Comparison of ENCODE assay signal across 8 mouse cellular contexts in the genomic region with DNA sequence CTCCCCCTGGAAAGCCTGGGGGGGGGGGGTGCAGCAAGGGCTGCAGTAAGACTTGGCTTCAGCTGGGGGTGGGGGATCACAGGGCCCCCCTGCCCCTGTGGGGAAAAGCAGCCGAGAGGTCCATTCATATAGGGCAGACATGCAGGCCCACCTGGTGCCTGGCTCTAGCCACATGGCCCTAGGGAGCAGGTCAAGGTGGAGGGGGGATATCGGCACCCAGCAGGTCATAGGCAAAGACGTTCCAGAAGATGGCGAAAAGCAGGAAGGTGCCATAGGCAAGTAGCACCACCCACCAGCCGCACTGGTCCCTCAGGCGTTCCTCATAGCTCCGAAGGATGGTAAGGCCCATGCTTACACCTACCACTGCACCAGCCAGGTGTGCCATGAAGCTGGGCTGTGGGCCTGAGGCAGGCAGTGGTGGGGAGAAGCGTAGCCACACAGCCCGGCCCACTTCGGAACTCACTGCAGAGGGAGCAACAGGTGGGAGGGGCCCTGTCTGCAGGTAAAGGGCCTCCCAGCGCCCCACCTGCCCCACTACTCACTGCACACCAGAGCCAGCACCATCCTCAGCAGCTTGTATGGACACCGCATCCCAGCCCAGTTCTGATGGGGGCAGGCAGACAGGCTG. TPM values are rescaled to one million over a fixed set of nuclear protein-coding genes. Genes with fewer than 3 reads are reported as not detected.
DNase-seq lines count a peak whose midpoint lies in the region; ATAC-seq and TF ChIP-seq lines count a peak whose summit lies in the region.

No protein-coding gene starts in this region.

- H3K27ac ChIP-seq in heart, embryonic 14.5 days (replicated peaks in 1 of 2; ENCODE audit: control insufficient read depth in 1 of 2, insufficient read depth in 1 of 2, low read depth in 2 of 2, low read length in 2 of 2) = peak overlapping the region in 1 of 2 experiments; percentile 99; a peak in 2 of 4 replicates
- H3K27ac ChIP-seq in embryonic fibroblast, embryonic 13.5 days (ENCODE audit: insufficient read depth, low read length) = no peak overlapping the region
- H3K27ac ChIP-seq in kidney, embryonic 16.5 days (ENCODE audit: low read length) = peak overlapping the region; percentile 99
- H3K27ac ChIP-seq in neural tube, embryonic 12.5 days = no peak overlapping the region

- intact Hi-C loops in heart, postnatal 14 days (cut with DNase I) = no loop called here

- TF ChIP-seq CTCF in embryonic fibroblast, embryonic 13.5 days (IDR thresholded peaks at IDR 0.05; ENCODE audit: borderline replicate concordance, insufficient read depth, low read length) = no peak

- no peak for DNase-seq in heart, postnatal 14 days
- DNase-seq in adrenal gland, postnatal 4 days (ENCODE audit: low spot score in 2 of 2) = no peak
- no peak for DNase-seq in c-Kit-positive CD71-positive TER-119-positive erythroid progenitor cells, embryonic 14.5 days (ENCODE audit: low spot score)
- no peak for DNase-seq in right cerebral cortex, adult 18-20 months

- TF ChIP-seq POLR2A in embryonic fibroblast, embryonic 13.5 days (IDR thresholded peaks at IDR 0.05; ENCODE audit: low read depth, low read length) = 0 out of 2 replicates have a peak, but pooled peaks have one; percentile 8

- H3K36me3 ChIP-seq in heart, embryonic 14.5 days (ENCODE audit: control insufficient read depth, insufficient read depth, low read length) = peaks cover 65% of the 10 kb centered on the region
- peaks cover 36% of the 10 kb centered on the region for H3K36me3 ChIP-seq in kidney, embryonic 16.5 days (ENCODE audit: insufficient read depth, low read length)
- peaks cover 43% of the 10 kb centered on the region for H3K36me3 ChIP-seq in neural tube, embryonic 12.5 days

- peaks cover 29 to 58% of the 10 kb centered on the region in 2 experiments; a peak in 3 of 4 replicates for H3K4me1 ChIP-seq in heart, embryonic 14.5 days (ENCODE audit: control insufficient read depth in 2 of 2, insufficient read depth in 2 of 2, low read length in 2 of 2)
- peaks cover 14% of the 10 kb centered on the region for H3K4me1 ChIP-seq in embryonic fibroblast, embryonic 13.5 days (ENCODE audit: control insufficient read depth, insufficient read depth, low read length)
- peaks cover 64% of the 10 kb centered on the region for H3K4me1 ChIP-seq in kidney, embryonic 16.5 days (ENCODE audit: insufficient read depth, low read length)
- peaks cover 78% of the 10 kb centered on the region for H3K4me1 ChIP-seq in neural tube, embryonic 12.5 days

- H3K4me2 ChIP-seq in heart, embryonic 14.5 days (ENCODE audit: low read length) = peak overlapping the region; percentile 91
- peak overlapping the region; percentile 95 for H3K4me2 ChIP-seq in kidney, embryonic 16.5 days (replicated peaks; ENCODE audit: low read depth, low read length)
- peak overlapping the region; percentile 95 for H3K4me2 ChIP-seq in neural tube, embryonic 12.5 days (replicated peaks)

- no peak for ATAC-seq in heart, embryonic 14.5 days (ENCODE audit: insufficient number of reproducible peaks, insufficient read depth, low FRiP score, low read depth)
- no peak for ATAC-seq in kidney, embryonic 16.5 days (ENCODE audit: low FRiP score, low TSS enrichment)
- no peak for ATAC-seq in neural tube, embryonic 12.5 days (ENCODE audit: low FRiP score, low read depth)

- H3K27me3 ChIP-seq in heart, embryonic 14.5 days (ENCODE audit: control insufficient read depth, insufficient read depth, low read length) = no peaks in the 10 kb centered on the region
- no peaks in the 10 kb centered on the region for H3K27me3 ChIP-seq in kidney, embryonic 16.5 days (ENCODE audit: insufficient read depth, low read length)
- H3K27me3 ChIP-seq in neural tube, embryonic 12.5 days (replicated peaks) = no peaks in the 10 kb centered on the region

- 86% methylated on average over 12 of the region's 12 CpGs for WGBS in heart, embryonic 14.5 days
- 71% methylated on average over 12 of the region's 12 CpGs for WGBS in kidney, embryonic 16.5 days
- 89% methylated on average over 12 of the region's 12 CpGs for WGBS in neural tube, embryonic 12.5 days

- no peaks in the 10 kb centered on the region for H3K9me3 ChIP-seq in heart, embryonic 14.5 days (ENCODE audit: control insufficient read depth, low read length)
- H3K9me3 ChIP-seq in kidney, embryonic 16.5 days (ENCODE audit: low read length) = no peaks in the 10 kb centered on the region
- H3K9me3 ChIP-seq in neural tube, embryonic 12.5 days = no peaks in the 10 kb centered on the region

- peak overlapping the region; percentile 57 to 70; a peak in 3 of 4 replicates for H3K4me3 ChIP-seq in heart, embryonic 14.5 days (ENCODE audit: control insufficient read depth in 1 of 2, insufficient read depth in 1 of 2, low read depth in 1 of 2, low read length in 2 of 2)
- peak overlapping the region; percentile 69; the same call in 1 of the 2 replicates for H3K4me3 ChIP-seq in embryonic fibroblast, embryonic 13.5 days (ENCODE audit: insufficient read depth, low read length)
- H3K4me3 ChIP-seq in kidney, embryonic 16.5 days (ENCODE audit: low read length) = peak overlapping the region; percentile 82
- peak overlapping the region; percentile 79 for H3K4me3 ChIP-seq in neural tube, embryonic 12.5 days

- peak overlapping the region; percentile 85 for H3K9ac ChIP-seq in heart, embryonic 14.5 days (ENCODE audit: low read length)
- H3K9ac ChIP-seq in kidney, embryonic 16.5 days (replicated peaks; ENCODE audit: low read length) = peak overlapping the region; percentile 88
- peak overlapping the region; percentile 92 for H3K9ac ChIP-seq in neural tube, embryonic 12.5 days

RNA-seq across cellular contexts. Expression of a gene that starts 1.5 kb away (rescaled TPM):
- polyA plus RNA-seq in heart, embryonic 14.5 days (2014; fragmentation: Nextera tagmentation; extraction: Ambion mirVana) = 282 and 298 TPM in 2 replicates
- total RNA-seq in heart, postnatal 14 days (2021) = 100 to 1,000 TPM; 106 to 109 TPM
- 115 and 118 TPM in 2 replicates for polyA plus RNA-seq in embryonic fibroblast, embryonic 13.5 days (2011; ENCODE audit: insufficient read length, low read depth, missing spikeins)
- polyA plus RNA-seq in kidney, embryonic 16.5 days (2015; fragmentation: Nextera tagmentation; extraction: Ambion mirVana) = 387 and 393 TPM in 2 replicates
- 293 and 301 TPM in 2 replicates for polyA plus RNA-seq in neural tube, embryonic 12.5 days (2016; fragmentation: Nextera tagmentation; extraction: Ambion mirVana)
- 100 to 1,000 TPM; 210 to 213 TPM for total RNA-seq in adrenal gland, postnatal 4 days (2021)

RNA-seq across cellular contexts. Expression of a gene that starts 2.4 kb away (rescaled TPM):
- polyA plus RNA-seq in heart, embryonic 14.5 days (2014; fragmentation: Nextera tagmentation; extraction: Ambion mirVana) = 1.2 and 1.5 TPM in 2 replicates
- 1 to 10 TPM; 2.5 to 3.1 TPM for total RNA-seq in heart, postnatal 14 days (2021)
- 1.8 and 2.1 TPM in 2 replicates for polyA plus RNA-seq in embryonic fibroblast, embryonic 13.5 days (2011; ENCODE audit: insufficient read length, low read depth, missing spikeins)
- polyA plus RNA-seq in kidney, embryonic 16.5 days (2015; fragmentation: Nextera tagmentation; extraction: Ambion mirVana) = 3.3 and 4.0 TPM in 2 replicates
- 8.1 and 8.6 TPM in 2 replicates for polyA plus RNA-seq in neural tube, embryonic 12.5 days (2016; fragmentation: Nextera tagmentation; extraction: Ambion mirVana)
- 10 to 100 TPM; 19.3 to 21.4 TPM for total RNA-seq in adrenal gland, postnatal 4 days (2021)

RNA-seq across cellular contexts. Expression of a gene that starts 6.0 kb away (rescaled TPM):
- polyA plus RNA-seq in heart, embryonic 14.5 days (2014; fragmentation: Nextera tagmentation; extraction: Ambion mirVana) = 28.8 and 30.0 TPM in 2 replicates
- 10 to 100 TPM; 33.1 to 34.1 TPM for total RNA-seq in heart, postnatal 14 days (2021)
- 24.4 and 27.9 TPM in 2 replicates for polyA plus RNA-seq in embryonic fibroblast, embryonic 13.5 days (2011; ENCODE audit: insufficient read length, low read depth, missing spikeins)
- 72.3 and 73.0 TPM in 2 replicates for polyA plus RNA-seq in kidney, embryonic 16.5 days (2015; fragmentation: Nextera tagmentation; extraction: Ambion mirVana)
- polyA plus RNA-seq in neural tube, embryonic 12.5 days (2016; fragmentation: Nextera tagmentation; extraction: Ambion mirVana) = 67.7 and 72.6 TPM in 2 replicates
- 10 to 100 TPM; 72.9 to 81.8 TPM for total RNA-seq in adrenal gland, postnatal 4 days (2021)

RNA-seq across cellular contexts. Expression of a gene that starts 6.9 kb away (rescaled TPM):
- 1.2 and 1.9 TPM in 2 replicates for polyA plus RNA-seq in heart, embryonic 14.5 days (2014; fragmentation: Nextera tagmentation; extraction: Ambion mirVana)
- 1 to 10 TPM; 2.9 to 3.0 TPM for total RNA-seq in heart, postnatal 14 days (2021)
- 0.63 TPM in 1 of 2 replicates, not detected in the other for polyA plus RNA-seq in embryonic fibroblast, embryonic 13.5 days (2011; ENCODE audit: insufficient read length, low read depth, missing spikeins)
- polyA plus RNA-seq in kidney, embryonic 16.5 days (2015; fragmentation: Nextera tagmentation; extraction: Ambion mirVana) = 4.0 and 4.3 TPM in 2 replicates
- 3.9 and 4.8 TPM in 2 replicates for polyA plus RNA-seq in neural tube, embryonic 12.5 days (2016; fragmentation: Nextera tagmentation; extraction: Ambion mirVana)
- 10 to 100 TPM; 13.2 to 15.5 TPM for total RNA-seq in adrenal gland, postnatal 4 days (2021)

RNA-seq across cellular contexts. Expression of a gene that starts 9.9 kb away (rescaled TPM):
- polyA plus RNA-seq in heart, embryonic 14.5 days (2014; fragmentation: Nextera tagmentation; extraction: Ambion mirVana) = 11.5 and 12.7 TPM in 2 replicates
- 100 to 1,000 TPM; 103 to 105 TPM for total RNA-seq in heart, postnatal 14 days (2021)
- polyA plus RNA-seq in embryonic fibroblast, embryonic 13.5 days (2011; ENCODE audit: insufficient read length, low read depth, missing spikeins) = 21.0 and 29.7 TPM in 2 replicates
- polyA plus RNA-seq in kidney, embryonic 16.5 days (2015; fragmentation: Nextera tagmentation; extraction: Ambion mirVana) = 29.3 and 32.5 TPM in 2 replicates
- polyA plus RNA-seq in neural tube, embryonic 12.5 days (2016; fragmentation: Nextera tagmentation; extraction: Ambion mirVana) = 18.4 and 20.1 TPM in 2 replicates
- total RNA-seq in adrenal gland, postnatal 4 days (2021) = 10 to 100 TPM; 89.6 to 95.0 TPM
